Mouse (Mus musculus) neural tube, embryonic 10.5 days (tissue): ENCODE measurements around the gene Slc26a6.

Experiments used
- DNase-seq: peaks from one replicate; pipeline ENCODE4 v3.0.0-alpha.2; 2017; ENCODE audit warnings: low spot score; ENCODE audit errors: extremely low spot score

The Slc26a6 gene

DNA sequence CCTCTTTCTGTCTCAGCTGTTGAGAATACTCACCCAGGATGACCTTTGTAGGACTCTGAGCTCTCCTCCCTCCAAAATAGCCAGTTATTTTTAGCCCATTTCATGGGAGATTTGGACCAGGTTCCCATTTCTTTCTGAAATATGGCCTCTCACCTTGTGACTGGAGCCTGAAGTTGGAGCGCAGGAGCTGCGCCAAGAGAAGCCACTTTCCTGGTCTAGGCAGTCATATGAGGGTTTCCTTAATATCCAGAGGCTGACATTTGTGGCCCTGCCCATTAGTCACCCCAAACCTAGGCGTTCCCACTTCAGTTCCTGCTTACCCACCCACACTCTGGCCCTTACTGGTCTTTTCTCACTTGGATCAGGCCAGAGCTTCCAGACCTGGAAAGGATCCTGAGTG, at the start of gene Slc26a6:
TSS of gene Slc26a6 (plus strand) at position 308 of the 400 bp plus-strand sequence.
- DNase-seq = no peak

DNA sequence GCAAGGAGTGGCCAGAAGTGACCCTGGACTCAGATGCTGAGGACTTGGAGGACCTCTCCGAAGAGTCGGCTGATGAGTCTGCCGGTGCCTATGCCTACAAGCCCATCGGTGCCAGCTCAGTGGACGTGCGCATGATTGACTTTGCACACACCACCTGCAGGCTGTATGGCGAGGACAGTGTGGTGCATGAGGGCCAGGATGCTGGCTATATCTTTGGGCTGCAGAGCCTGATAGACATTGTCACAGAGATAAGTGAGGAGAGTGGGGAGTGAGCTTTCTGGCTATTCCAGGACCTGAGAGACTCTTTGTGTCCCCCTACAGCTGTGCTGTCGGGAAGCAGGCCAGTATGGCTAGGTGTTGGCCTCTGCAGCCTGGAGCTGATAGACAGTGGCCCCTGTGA, 47.3 kb upstream of the Slc26a6 start:
- no peak for DNase-seq

DNA sequence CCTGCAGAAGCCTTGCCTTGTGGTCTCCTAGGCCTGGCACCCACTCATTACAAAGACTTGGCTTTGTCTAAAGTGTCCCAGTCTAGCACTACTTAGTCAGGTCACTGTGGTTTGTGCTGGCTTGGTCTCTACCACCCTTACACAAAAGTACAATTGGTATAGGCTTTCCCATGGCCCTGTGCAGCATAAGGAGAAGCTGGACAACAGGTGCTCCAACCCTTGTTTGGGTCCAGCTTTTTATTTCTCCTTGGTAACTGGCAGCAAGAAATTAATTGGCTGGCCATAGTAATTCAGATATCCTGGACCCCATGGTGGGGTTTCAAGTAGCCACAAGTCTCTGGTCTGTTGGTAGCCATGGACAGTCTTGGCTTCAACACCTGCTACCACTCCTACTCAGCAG, 46.7 kb upstream of the Slc26a6 start:
- DNase-seq = no peak

DNA sequence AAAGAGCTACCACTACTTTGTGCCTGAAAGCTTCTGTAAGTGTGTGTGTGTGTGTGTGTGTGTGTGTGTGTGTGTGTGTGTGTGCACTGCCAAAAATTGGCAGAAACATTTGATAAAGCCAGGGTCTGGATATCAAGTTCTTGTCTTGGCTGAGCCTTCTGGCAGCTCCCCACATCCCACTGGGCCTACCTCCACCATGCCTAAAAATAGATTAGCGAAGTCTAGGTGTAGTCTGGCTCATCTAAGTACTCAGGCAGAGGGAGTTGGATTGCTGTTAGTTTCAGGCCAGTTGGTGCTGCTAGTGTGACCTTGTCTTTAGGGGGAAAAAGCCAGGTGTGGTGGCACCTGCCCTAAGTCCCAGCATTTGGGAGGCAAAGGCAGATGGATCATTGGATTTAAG, 46.3 kb upstream of the Slc26a6 start:
- DNase-seq = no peak

DNA sequence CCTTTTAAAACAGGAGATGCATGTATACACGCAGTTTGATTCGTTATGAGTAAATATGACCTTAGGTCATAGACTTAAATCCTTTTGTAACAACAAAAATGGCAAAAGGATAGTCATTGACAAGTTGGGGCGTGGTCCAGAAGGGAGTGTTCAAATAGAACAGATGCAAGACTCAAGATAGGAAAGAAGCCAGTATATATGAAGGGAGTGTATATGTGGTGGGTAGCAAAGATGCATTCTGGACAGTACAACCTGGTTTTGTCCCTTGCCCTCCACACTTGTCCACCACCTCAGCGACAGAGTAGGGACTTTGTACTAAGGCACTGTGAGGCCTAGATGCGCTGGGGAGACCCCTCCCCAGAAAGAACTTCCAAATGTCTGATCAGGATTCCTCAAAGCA, 45.4 kb upstream of the Slc26a6 start:
- no peak for DNase-seq

- DNase-seq = peak; percentile 97
These were observed 44.9 kb upstream of the Slc26a6 start, which contains the start of gene Nckipsd for GRCm38 (mm10) chr9:108808163-108808665. Nckipsd (plus strand) TSS chr9:108808368.

GRCm38 (mm10) chr9:108809188-108809587, 43.9 kb upstream of the Slc26a6 start:
- no peak for DNase-seq

DNA sequence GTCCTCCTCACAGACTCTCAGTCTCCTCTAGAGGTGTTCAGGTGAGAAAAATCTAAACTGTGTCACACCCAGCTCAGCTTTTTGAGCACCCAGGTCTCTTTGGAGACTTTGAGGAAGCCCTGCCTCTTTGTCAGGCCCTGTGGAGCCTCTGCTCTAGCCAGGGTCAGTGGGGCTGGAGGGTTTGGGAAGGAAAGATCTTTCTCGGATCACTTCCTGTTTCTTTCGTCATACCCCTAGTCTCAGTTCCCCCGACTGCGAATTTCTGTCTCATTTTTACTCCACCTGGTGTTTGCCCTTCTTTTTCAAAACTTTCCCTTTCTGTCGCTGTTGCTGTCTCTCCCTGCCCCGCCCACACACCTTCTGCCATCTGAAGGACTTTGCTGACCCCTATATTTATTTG, 43.4 kb upstream of the Slc26a6 start:
- DNase-seq = no peak

- DNase-seq = no peak
These were observed 42.6 kb upstream of the Slc26a6 start for GRCm38 (mm10) chr9:108810516-108810915.

DNA sequence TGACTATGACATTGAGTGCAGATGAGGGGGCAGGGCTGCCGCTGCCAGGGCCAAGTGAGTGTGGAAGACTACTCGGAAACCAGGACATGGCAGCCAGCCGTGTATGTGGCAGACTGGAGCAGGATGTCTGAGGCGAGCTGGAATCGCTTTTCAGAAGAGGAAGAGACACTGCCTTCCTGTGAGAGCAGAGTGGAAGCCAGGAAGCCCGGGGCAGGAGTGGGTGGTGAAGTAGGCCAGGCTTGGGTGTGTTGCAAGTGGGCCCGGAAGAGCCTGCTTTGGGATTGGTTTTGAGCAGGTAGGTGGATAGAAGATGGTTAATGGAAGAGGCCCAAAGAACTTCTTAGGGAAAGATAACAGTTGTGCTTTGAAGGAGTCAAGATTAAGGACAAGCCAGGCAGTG, 37.5 kb upstream of the Slc26a6 start:
- DNase-seq = no peak

GRCm38 (mm10) chr9:108819495-108819894, 33.6 kb upstream of the Slc26a6 start:
- peak; percentile 58 for DNase-seq

- DNase-seq = no peak
These were observed 33.0 kb upstream of the Slc26a6 start for GRCm38 (mm10) chr9:108820077-108820476.

DNA sequence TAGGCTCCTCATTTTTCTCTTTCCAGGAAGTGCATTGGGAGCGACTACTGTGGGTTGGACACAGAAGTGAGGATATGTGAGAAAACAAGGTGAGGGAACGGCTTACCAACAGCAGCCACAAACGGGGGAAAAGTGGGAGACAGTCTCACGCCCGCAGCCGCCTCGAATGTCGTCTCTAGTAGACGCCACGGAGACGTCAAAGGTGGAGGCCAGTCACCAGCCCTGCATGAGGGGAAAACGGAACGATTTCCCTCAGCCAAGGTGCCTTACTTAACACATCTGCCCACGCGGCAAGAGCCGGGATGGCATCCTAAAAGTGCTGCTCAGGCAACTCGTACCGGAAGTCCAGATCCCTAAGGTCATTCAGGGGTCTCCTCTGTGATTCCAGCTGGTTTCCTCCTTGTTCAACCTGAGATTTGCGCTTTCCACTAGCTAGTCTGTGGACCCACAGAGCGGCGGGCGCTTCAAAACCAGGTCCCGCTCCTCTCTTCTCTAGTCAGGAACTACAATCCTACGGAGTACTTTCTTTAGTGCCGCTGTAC, 28.9 kb upstream of the Slc26a6 start:
- DNase-seq = no peak

DNA sequence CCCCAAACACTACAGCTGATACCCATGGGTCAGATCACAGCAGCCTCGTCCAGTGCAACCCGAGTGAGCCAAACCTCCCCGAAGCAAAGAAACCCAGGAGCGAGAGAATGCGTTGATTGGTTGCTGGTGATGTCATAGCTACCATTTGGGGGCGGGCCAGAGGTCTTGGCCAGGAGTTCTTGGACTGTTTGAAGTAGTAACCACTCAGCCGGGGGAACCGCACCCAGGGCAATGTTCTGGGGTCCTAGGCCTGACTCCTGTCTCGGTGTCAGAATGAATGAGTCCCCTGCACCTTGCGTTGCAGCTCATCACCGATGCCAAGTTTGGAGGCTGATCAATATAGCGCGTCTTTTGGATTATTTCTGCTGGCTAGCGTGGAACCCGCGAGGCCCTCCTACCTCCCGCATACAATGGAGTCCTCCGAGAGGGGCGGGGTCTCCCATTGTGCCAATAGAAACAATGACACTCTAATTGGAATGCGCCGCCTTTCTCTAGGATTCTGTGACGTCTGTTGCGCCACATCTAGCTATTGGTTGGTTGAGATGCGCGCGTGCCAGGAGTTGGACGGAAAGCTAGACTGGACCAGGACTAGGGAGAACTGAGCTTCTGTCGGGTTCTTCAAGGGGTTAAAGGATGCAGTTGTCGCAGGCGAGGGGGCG, 28.2 kb upstream of the Slc26a6 start:
- peak; percentile 60 for DNase-seq

DNA sequence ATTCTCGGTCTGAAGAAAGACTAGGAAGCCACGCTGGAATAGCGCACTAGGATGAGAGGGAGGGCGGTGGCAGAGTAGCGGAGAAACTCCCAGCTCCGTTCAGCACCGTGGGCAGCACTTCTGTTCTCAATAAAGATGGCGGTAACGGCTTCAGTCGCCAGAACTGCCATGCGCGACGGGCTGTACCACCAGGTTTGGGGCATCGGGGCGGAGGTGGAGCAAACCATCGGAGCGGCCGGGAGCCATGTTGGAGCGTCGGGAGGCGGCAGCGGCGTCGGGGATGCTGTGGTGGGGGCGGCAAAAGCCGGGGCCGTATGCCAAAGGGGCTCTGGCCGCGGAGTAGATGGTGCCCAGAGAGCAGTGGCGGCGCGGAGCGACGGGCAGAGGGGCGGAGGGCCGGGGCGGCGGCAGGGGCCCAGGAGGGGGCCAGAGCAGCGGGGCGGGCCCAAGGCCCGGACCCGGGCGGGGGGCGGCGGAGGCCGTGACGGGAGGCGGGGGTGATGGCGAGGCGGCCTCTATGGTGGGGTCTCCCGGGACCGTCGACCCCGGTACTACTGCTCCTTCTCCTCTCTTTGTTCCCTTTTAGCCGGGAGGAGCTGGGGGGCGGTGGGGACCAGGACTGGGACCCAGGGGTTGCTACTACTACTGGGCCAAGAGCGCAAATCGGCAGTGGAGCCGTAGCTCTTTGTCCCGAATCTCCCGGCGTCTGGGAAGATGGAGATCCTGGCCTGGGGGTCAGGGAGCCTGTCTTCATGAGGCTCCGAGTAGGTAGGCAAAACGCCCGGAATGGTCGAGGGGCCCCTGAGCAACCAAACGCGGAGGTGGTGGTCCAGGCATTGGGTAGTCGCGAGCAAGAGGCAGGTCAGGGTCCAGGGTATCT, 27.0 kb upstream of the Slc26a6 start, which contains the start of gene Celsr3:
TSS of gene Celsr3 (plus strand) at position 501 of the 880 bp plus-strand sequence.
- DNase-seq = peak; percentile 79

DNA sequence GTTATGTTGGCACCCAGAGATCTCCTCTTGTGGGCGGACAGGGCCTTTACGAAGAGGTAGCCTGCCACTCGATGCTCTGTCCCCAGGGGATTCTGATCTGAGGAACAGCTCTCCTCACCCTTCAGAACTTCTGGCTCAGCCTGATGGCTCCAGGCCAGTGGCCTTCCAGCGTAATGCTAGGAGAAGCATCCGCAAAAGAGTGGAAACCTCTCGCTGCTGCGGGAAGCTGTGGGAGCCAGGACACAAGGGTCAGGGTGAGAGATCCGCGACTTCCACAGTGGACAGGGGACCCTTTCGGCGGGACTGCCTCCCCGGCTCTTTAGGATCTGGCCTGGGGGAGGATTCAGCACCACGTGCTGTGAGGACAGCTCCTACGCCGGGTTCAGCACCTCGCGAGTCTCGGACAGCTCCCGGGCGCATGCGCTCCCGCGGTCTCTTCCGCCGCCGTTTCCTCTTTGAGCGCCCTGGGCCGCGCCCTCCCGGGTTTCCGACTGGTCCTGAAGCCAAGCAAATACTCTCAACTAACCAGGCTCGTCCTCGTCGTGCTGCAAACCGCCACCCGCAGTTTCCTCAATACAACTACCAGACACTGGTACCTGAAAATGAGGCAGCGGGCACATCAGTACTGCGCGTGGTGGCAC, 26.3 kb upstream of the Slc26a6 start:
- DNase-seq = peak; percentile 87

- no peak for DNase-seq
These were observed 25.6 kb upstream of the Slc26a6 start for GRCm38 (mm10) chr9:108827454-108827853.

DNA sequence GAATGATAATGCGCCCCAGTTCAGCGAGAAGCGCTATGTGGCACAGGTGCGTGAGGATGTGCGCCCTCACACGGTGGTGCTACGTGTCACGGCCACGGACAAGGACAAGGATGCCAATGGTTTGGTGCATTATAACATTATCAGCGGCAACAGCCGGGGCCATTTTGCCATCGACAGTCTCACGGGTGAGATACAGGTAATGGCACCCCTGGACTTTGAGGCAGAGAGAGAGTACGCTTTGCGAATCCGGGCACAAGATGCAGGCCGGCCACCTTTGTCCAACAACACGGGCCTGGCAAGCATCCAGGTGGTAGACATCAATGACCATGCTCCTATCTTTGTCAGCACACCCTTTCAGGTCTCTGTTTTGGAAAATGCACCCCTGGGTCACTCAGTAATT, 25.2 kb upstream of the Slc26a6 start:
- no peak for DNase-seq

- DNase-seq = no peak
These were observed 21.4 kb upstream of the Slc26a6 start for GRCm38 (mm10) chr9:108831637-108832036.

DNA sequence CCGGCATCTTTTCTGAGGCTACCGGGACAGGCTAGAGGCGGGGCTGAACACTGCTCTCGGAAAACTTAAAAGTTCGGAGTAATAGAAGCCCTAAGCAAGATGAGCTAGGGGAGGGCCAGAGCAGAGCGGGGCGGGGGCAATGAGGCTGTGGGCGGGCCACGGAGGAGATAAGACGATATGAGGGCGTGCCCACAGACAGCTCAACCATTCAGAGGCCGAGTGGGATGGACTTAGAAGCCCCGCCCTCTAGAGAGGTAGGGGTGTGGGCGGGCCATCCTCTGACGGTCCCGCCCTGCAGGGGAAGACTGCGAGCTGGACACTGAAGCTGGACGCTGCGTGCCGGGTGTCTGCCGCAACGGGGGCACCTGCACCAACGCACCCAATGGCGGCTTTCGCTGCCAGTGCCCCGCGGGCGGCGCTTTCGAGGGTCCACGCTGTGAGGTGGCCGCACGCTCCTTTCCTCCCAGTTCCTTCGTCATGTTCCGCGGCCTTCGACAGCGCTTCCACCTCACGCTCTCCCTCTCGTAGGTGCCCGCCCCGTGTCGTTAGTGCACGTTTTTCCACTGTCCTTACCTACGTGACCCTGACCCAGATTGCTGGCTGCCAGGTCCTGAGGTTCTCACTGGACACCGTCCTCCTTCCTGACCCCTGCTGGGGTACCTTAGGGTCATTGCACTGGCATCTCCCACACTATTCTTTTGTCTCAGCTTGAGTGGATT, 20.5 kb upstream of the Slc26a6 start:
- DNase-seq = peak; percentile 87

DNA sequence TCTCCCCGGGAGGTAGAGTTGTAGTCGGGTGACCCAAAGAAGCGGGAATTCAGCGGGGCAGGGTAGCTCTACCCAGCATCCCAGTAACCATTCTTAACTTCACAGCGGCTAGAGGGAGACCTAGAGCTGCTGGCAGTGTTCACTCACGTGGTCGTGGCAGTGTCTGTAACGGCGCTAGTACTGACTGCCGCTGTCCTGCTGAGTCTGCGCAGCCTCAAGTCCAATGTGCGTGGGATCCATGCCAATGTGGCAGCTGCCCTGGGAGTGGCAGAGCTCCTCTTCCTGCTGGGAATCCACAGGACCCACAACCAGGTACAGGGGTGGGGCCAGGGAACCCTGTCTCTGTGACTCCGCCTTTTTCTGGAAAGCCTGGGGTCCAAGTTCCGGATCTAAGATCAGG, 10.1 kb upstream of the Slc26a6 start:
- DNase-seq = no peak
